Mouse (Mus musculus) left cerebral cortex, adult 2 months (tissue): ENCODE measurements around the gene Epop. TPM values are rescaled to one million over a fixed set of nuclear protein-coding genes. Genes with fewer than 3 reads are reported as not detected.
A peak's percentile ranks its signal among the peaks of the same experiment; 100 is the strongest.

Experiments used
- DNase-seq, 2 experiments: peaks; one replicate each; pipeline ENCODE4 v3.0.0; 2021 to 2022; ENCODE audit warnings: low spot score in 2 of 2, mixed read lengths in 1 of 2; ENCODE audit errors: extremely low spot score in 1 of 2
- H3K27ac ChIP-seq: fragments of 200-600 bp; 2 replicates; pipeline ENCODE4 v1.8.1; 2022
- H3K4me3 ChIP-seq: fragments of 200-600 bp; 2 replicates; pipeline ENCODE4 v1.8.1; 2022
- CTCF ChIP-seq: fragments of 200-600 bp; IDR thresholded peaks from 2 replicates; pipeline ENCODE4 v1.8.1; 2022; ENCODE audit warnings: antibody characterized with exemption, mild to moderate bottlenecking, moderate library complexity
- intact Hi-C: fragments of 180-260 bp; cut with DNase I; formaldehyde crosslinking; loops from one replicate; pipeline ENCODE4 v1.15.1; 2025
- microRNA-seq, 2 experiments: library from miRNA; unstranded; fragments of <30 nt; microRNA quantifications; one replicate each; pipeline ENCODE4 v1.2.0; 2021
- total RNA-seq, 2 experiments: library from RNA; stranded (reverse); gene quantifications; 2 replicates each; pipeline ENCODE4 v1.2.3; 2021

Epop gene
- total RNA-seq, 2 experiments from 2014 or later = 99.9 to 107 TPM

GRCm38 (mm10) chr11:97602223-97602622 lies 27.3 kb downstream of the Epop start:
- peak overlapping the region; percentile 61 for H3K27ac ChIP-seq

GRCm38 (mm10) chr11:97599104-97599503 lies 30.4 kb downstream of the Epop start:
- no peak for DNase-seq
- no peak for TF ChIP-seq CTCF
- intact Hi-C loops = no loop called here
- Histone ChIP-seq H3K27ac (no peak overlapping the region), H3K4me3 (no peak overlapping the region)

More at GRCm38 (mm10) chr11:97602223-97602622, 27.3 kb downstream of the Epop start:
- intact Hi-C loops = no loop called here
- H3K4me3 ChIP-seq = no peak overlapping the region
- no peak for DNase-seq
- no peak; the same call in 1 of the 2 replicates for TF ChIP-seq CTCF

- DNase-seq = no peak
- Histone ChIP-seq H3K27ac (no peak overlapping the region), H3K4me3 (no peak overlapping the region)
- no peak; the same call in 1 of the 2 replicates for TF ChIP-seq CTCF
- intact Hi-C loops = no loop called here
Measured at GRCm38 (mm10) chr11:97597945-97598691, 31.4 kb downstream of the Epop start.

- intact Hi-C loops = no loop called here
- Histone ChIP-seq H3K4me3 (no peak overlapping the region), H3K27ac (no peak overlapping the region)
- DNase-seq = no peak
- no peak for TF ChIP-seq CTCF
Measured at GRCm38 (mm10) chr11:97594136-97594535, 35.4 kb downstream of the Epop start.

GRCm38 (mm10) chr11:97591910-97592309 lies 37.6 kb downstream of the Epop start:
- intact Hi-C loops = no loop called here
- no peak for TF ChIP-seq CTCF
- DNase-seq = no peak
- Histone ChIP-seq H3K27ac (no peak overlapping the region), H3K4me3 (no peak overlapping the region)

GRCm38 (mm10) chr11:97590227-97590960 lies 39.1 kb downstream of the Epop start:
- H3K4me3 ChIP-seq = no peak overlapping the region
- intact Hi-C loops = loop anchor here (1.0 kb wide), 1 partner anchor 19 kb away; no protein-coding TSS in a partner anchor
- no peak for TF ChIP-seq CTCF
- peak; percentile 37 to 61 for DNase-seq
- peak overlapping the region; percentile 72 for H3K27ac ChIP-seq

GRCm38 (mm10) chr11:97589216-97589615 lies 40.3 kb downstream of the Epop start:
- TF ChIP-seq CTCF = no peak
- no peak for DNase-seq
- intact Hi-C loops = no loop called here
- peak overlapping the region; percentile 72 for H3K27ac ChIP-seq
- H3K4me3 ChIP-seq = no peak overlapping the region

GRCm38 (mm10) chr11:97585932-97586331 lies 43.6 kb downstream of the Epop start:
- no peak overlapping the region for H3K4me3 ChIP-seq
- H3K27ac ChIP-seq = no peak overlapping the region
- no peak for DNase-seq
- no peak for TF ChIP-seq CTCF
- intact Hi-C loops = no loop called here

- peak overlapping the region; percentile 15; the same call in 1 of the 2 replicates for H3K27ac ChIP-seq
- DNase-seq = no peak
- intact Hi-C loops = no loop called here
- no peak for TF ChIP-seq CTCF
- no peak overlapping the region for H3K4me3 ChIP-seq
Measured at GRCm38 (mm10) chr11:97584476-97584875, 45.0 kb downstream of the Epop start.

GRCm38 (mm10) chr11:97579088-97579857 lies 50.2 kb downstream of the Epop start:
- no peak overlapping the region for H3K27ac ChIP-seq
- no peak overlapping the region for H3K4me3 ChIP-seq
- TF ChIP-seq CTCF = no peak
- intact Hi-C loops = loop anchor here (5.0 kb wide), 1 partner anchor 92 kb away; no protein-coding TSS in a partner anchor
- DNase-seq = no peak

- intact Hi-C loops = loop anchor here (5.0 kb wide), 1 partner anchor 91 kb away; no protein-coding TSS in a partner anchor
- Histone ChIP-seq H3K4me3 (no peak overlapping the region), H3K27ac (no peak overlapping the region)
- no peak for TF ChIP-seq CTCF
- peak in 1 of 2 experiments; percentile 15 for DNase-seq
Measured at GRCm38 (mm10) chr11:97578286-97578685, 51.2 kb downstream of the Epop start.

Small RNA genes within 50 kb of the gene (microRNA-seq; reads per million reads assigned to microRNA genes)
- gene Gm24158 = 0 to 0.49 reads per million in 2 experiments
- 0 to 0.73 reads per million in 2 experiments for gene Mir6927

Other genes starting within 250 kb of the Epop start
- 10 to 100 TPM; 64.4 to 78.6 TPM for gene Arhgap23, start 214.2 kb downstream of the Epop start, total RNA-seq
- gene 4933428G20Rik, start 129.4 kb downstream of the Epop start, total RNA-seq = not detected
- gene Srcin1, start 53.5 kb downstream of the Epop start, total RNA-seq = 100 to 1,000 TPM; 308 to 318 TPM
- gene Mllt6, start 33.7 kb upstream of the Epop start, total RNA-seq = 100 to 1,000 TPM; 143 to 147 TPM
- 10 to 100 TPM; 47.7 to 57.6 TPM for gene Cisd3, start 56.1 kb upstream of the Epop start, total RNA-seq
- 10 to 100 TPM; 36.2 to 39.6 TPM for gene Pcgf2, start 70.8 kb upstream of the Epop start, total RNA-seq
- gene Psmb3, start 73.7 kb upstream of the Epop start, total RNA-seq = 100 to 1,000 TPM; 113 to 123 TPM
- 100 to 1,000 TPM; 114 to 117 TPM for gene Pip4k2b, start 115.0 kb upstream of the Epop start, total RNA-seq
- gene Cwc25, start 136.9 kb upstream of the Epop start, total RNA-seq = 10 to 100 TPM; 19.5 to 21.3 TPM
- 1 to 10 TPM in 1 of 2 experiments, not detected in 1; 1.0 TPM for gene 1700001P01Rik, start 146.2 kb upstream of the Epop start, total RNA-seq
- gene Rpl23, start 152.7 kb upstream of the Epop start, total RNA-seq = 100 to 1,000 TPM; 326 to 327 TPM
- 100 to 1,000 TPM; 174 to 191 TPM for gene Lasp1, start 169.3 kb upstream of the Epop start, total RNA-seq
- gene B230217C12Rik, start 211.1 kb upstream of the Epop start, total RNA-seq = 10 to 100 TPM; 77.6 to 78.9 TPM